Mouse (Mus musculus) limb, embryonic 14.5 days (tissue): ENCODE data around the gene Uba6. TPM values are rescaled to one million over a fixed set of nuclear protein-coding genes. Genes with fewer than 3 reads are reported as not detected.

Source experiments
- ATAC-seq: fragments of 200-750 bp; cut with Nextera tagmentation; 2 replicates; pipeline ENCODE4 v1.8.0; 2017; ENCODE audit warnings: low read depth, moderate number of reproducible peaks, moderate TSS enrichment; ENCODE audit not compliant: low FRiP score
- DNase-seq: peaks from one replicate; pipeline ENCODE4 v3.0.0-alpha.2; 2015; ENCODE audit warnings: low spot score
- H3K27ac ChIP-seq: fragments of 300-500 bp; sonication (generic); replicated peaks from 2 replicates; pipeline ENCODE4 v1.5.1; 2014; ENCODE audit warnings: low read depth, mild to moderate bottlenecking, low read length, moderate library complexity, mixed read lengths
- H3K27me3 ChIP-seq: fragments of 300-500 bp; sonication (generic); 2 replicates; pipeline ENCODE4 v1.6.1; 2014; ENCODE audit warnings: low read length, mixed read lengths; ENCODE audit not compliant: control insufficient read depth, insufficient read depth
- H3K36me3 ChIP-seq: fragments of 300-500 bp; sonication (generic); 2 replicates; pipeline ENCODE4 v1.6.1; 2014; ENCODE audit warnings: mild to moderate bottlenecking, low read length, moderate library complexity, mixed read lengths; ENCODE audit not compliant: control insufficient read depth, insufficient read depth
- H3K4me1 ChIP-seq: fragments of 300-500 bp; sonication (generic); 2 replicates; pipeline ENCODE4 v1.6.1; 2014; ENCODE audit warnings: antibody characterized with exemption, low read length, mixed read lengths; ENCODE audit not compliant: control insufficient read depth, insufficient read depth
- H3K4me2 ChIP-seq: fragments of 300-500 bp; sonication (generic); replicated peaks from 2 replicates; pipeline ENCODE4 v1.6.1; 2014; ENCODE audit warnings: low read depth, mild to moderate bottlenecking, low read length, moderate library complexity; ENCODE audit not compliant: severe bottlenecking
- H3K4me3 ChIP-seq: fragments of 300-500 bp; sonication (generic); replicated peaks from 2 replicates; pipeline ENCODE4 v1.5.1; 2014; ENCODE audit warnings: low read length
- H3K9ac ChIP-seq: fragments of 300-500 bp; sonication (generic); 2 replicates; pipeline ENCODE4 v1.6.1; 2014; ENCODE audit warnings: mild to moderate bottlenecking, low read depth, low read length, moderate library complexity; ENCODE audit not compliant: severe bottlenecking
- H3K9me3 ChIP-seq: fragments of 300-500 bp; sonication (generic); 2 replicates; pipeline ENCODE4 v1.6.1; 2016; ENCODE audit warnings: low read length; ENCODE audit not compliant: control insufficient read depth
- POLR2A ChIP-seq: fragments of 200-500 bp; IDR thresholded peaks from 2 replicates; pipeline ENCODE4 v1.8.0; 2012; ENCODE audit warnings: inconsistent platforms, mild to moderate bottlenecking, moderate library complexity, borderline replicate concordance; ENCODE audit not compliant: insufficient read depth, insufficient read length; ENCODE audit errors: extremely low read depth
- WGBS: fragments of 180-500 bp; shearing (Covaris S2); extraction: QIAGEN DNeasy Blood & Tissue Kit; methylation state at CpG from one replicate; pipeline ENCODE4 v1.1.7; 2014; 5-methylcytosine and 5-hydroxymethylcytosine counted together
- polyA plus RNA-seq, 2 experiments: library from polyadenylated mRNA; depleted of rRNA in 1 of 2; stranded (reverse) in 1 of 2; unstranded in 1 of 2; fragments of >200 nt; fragmentation: Nextera tagmentation in 1 of 2; extraction: Ambion mirVana in 1 of 2; gene quantifications; 2 replicates each; pipeline versions ENCODE4 v1.2.1 to v1.2.3; 2012 to 2014

The Uba6 gene
- polyA plus RNA-seq, 2 experiments = 10.4 to 17.8 TPM

DNA sequence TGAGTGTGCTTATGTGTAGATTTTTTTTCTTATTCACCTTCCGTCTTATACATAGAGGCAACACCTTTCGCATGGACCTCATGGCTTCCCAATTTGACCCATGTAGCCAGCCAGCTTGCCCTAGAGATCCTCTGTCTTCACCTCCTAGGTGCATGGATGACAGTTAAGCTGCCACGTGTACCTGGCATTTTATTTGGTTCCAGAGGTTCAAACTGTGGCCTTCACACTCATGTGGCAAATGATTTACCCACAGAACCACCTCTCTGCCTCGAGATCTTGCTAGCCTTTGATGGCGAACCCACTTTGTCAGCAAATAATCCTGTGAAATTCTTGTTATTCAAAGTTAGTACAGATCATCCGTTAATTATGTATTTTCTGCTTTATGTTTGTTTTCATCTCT is 88.6 kb downstream of the Uba6 start:
- 83% methylated on average over 6 of the region's 6 CpGs for WGBS
- no peaks in the 10 kb centered on the region for H3K27me3 ChIP-seq

DNA sequence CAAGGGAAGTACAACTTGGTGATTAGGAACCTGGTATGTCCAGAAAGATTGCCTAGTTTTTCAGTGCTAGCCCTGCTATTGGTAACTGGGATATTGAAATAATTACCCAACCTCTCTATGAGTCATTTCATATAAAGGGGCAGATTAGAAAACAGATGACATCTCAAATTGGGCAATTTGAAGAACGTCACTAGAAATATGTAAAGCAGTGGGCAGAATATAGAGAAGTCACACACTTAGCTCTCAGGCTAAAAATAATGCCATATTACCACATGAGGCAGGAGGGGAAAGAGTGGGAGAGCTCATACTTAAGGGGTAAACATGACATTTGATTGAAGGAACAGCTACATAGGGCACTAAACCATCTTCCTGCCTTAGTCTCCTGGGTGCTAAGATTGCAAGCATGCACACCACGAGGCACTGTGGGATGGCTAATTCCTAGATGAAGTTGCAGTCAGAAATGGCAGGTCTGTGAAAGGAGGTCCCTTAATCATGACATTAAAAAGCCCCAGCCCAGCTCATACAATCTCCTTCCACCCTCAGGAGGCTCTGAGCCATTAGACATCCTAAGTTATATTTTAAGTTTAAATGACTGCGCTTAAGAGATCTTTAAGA is 93.8 kb downstream of the Uba6 start:
- Histone ChIP-seq H3K27me3 (no peaks in the 10 kb centered on the region), H3K27ac (no peak overlapping the region), H3K9ac (no peak overlapping the region), H3K4me2 (no peak overlapping the region), H3K9me3 (no peaks in the 10 kb centered on the region), H3K4me3 (no peak overlapping the region), H3K4me1 (no peaks in the 10 kb centered on the region), H3K36me3 (no peaks in the 10 kb centered on the region)
- DNase-seq (no peak), ATAC-seq (no peak)
- no peak for TF ChIP-seq POLR2A
- whole genome bisulfite sequencing = 75% methylated on average over 3 of the region's 3 CpGs

More for the DNA sequence above, 88.6 kb downstream of the Uba6 start:
- no peaks in the 10 kb centered on the region for H3K36me3 ChIP-seq
- no peak for TF ChIP-seq POLR2A
- H3K4me3 ChIP-seq = no peak overlapping the region
- H3K9me3 ChIP-seq = no peaks in the 10 kb centered on the region
- no peak overlapping the region for H3K4me2 ChIP-seq
- ATAC-seq = no peak
- no peaks in the 10 kb centered on the region for H3K4me1 ChIP-seq
- DNase-seq = no peak
- no peak overlapping the region for H3K9ac ChIP-seq
- no peak overlapping the region for H3K27ac ChIP-seq

DNA sequence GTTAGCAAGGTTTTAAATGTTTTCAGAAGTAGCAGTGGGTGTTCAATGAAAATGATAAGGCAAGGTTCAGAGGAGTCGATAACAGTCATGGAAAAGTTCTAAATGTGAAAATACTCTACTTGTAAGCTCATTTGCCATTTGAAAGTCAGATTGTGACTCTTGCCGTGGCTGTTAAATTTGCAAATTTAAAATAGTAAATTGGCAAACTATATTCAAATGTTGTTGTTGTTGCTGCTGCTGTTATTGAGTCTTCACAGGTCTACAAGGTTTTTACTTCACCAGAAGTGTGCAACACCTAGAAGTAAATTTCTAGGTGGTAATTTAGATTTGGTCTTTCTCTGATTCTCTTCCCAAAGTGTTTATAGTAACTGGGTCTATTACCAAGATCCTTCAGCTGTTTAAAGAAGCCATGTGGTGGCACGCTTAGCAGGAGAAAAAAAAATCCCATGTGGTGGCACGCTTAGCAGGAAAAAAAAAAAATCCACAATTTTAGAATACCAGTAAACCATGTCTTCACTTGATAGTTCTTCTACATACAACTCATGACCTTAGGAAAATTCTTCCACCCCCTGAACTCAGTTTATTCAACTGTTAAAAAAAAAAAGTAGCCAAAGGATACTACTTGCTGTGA is 99.7 kb downstream of the Uba6 start:
- Histone ChIP-seq H3K4me3 (no peak overlapping the region), H3K27ac (no peak overlapping the region), H3K4me2 (no peak overlapping the region), H3K4me1 (no peaks in the 10 kb centered on the region), H3K36me3 (no peaks in the 10 kb centered on the region), H3K9ac (no peak overlapping the region), H3K27me3 (no peaks in the 10 kb centered on the region), H3K9me3 (no peaks in the 10 kb centered on the region)
- DNase-seq (no peak), ATAC-seq (no peak)
- TF ChIP-seq POLR2A = no peak
- WGBS = 78% methylated on average over 4 of the region's 4 CpGs

DNA sequence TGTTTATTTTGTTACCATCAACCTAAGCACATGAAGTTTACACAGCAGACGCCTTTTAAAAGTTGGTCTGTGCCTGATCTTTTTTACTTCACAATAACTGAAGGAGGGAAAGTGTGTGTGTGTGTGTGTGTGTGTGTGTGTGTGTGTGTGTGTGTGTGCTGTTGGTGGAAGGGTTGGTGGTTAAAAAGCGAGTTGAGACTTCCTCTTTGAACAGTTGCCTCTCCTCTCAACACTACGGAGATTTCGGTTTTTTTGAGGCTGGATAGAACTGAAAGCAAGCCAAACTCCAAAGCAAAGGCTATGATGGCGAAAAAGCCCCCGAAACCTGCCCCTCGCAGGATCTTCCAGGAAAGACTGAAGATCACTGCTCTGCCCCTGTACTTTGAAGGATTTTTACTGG is 101.1 kb downstream of the Uba6 start, which contains the start of gene Stap1:
TSS of gene Stap1 (plus strand) at position 209 of the 400 bp plus-strand sequence.
- no peak within 1 kb of the TSS for H3K9ac ChIP-seq
- 75% methylated on average over 7 of the region's 7 CpGs for WGBS
- no peak for TF ChIP-seq POLR2A
- no peaks in the 10 kb centered on the region for H3K4me1 ChIP-seq
- H3K27ac ChIP-seq = no peak within 1 kb of the TSS
- no peaks in the 10 kb centered on the region for H3K27me3 ChIP-seq
- no peaks in the 10 kb centered on the region for H3K36me3 ChIP-seq
- ATAC-seq (no peak), DNase-seq (no peak)
- no peak within 1 kb of the TSS for H3K4me3 ChIP-seq
- no peak within 1 kb of the TSS for H3K4me2 ChIP-seq
- no peaks in the 10 kb centered on the region for H3K9me3 ChIP-seq

DNA sequence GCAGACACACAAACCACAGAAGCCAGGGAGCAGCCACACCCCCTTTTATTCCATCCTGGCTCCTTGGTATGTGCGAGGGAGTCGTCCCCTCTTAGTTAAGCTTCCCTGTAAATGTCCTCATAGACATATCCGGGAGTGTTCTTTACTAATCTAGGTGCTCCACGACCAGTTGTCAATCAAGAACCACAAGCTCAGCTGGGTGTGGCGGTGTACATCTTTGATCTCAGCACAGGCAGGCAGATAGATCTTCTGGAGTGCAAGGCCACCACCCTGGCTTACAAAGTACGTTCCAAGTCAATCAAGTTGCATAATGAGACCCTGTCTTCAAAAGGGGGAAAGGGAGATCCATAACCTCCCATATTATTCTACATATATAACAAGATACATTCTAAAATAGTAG is 103.5 kb downstream of the Uba6 start:
- no peak overlapping the region for H3K4me2 ChIP-seq
- no peak overlapping the region for H3K27ac ChIP-seq
- no peaks in the 10 kb centered on the region; the same call in 1 of the 2 replicates for H3K4me1 ChIP-seq
- H3K9ac ChIP-seq = no peak overlapping the region
- DNase-seq (no peak), ATAC-seq (no peak)
- no peaks in the 10 kb centered on the region for H3K36me3 ChIP-seq
- H3K4me3 ChIP-seq = no peak overlapping the region
- H3K9me3 ChIP-seq = no peaks in the 10 kb centered on the region
- H3K27me3 ChIP-seq = no peaks in the 10 kb centered on the region
- no peak for TF ChIP-seq POLR2A
- WGBS = 69% methylated on average over 6 of the region's 6 CpGs
